Mouse (Mus musculus) liver, embryonic 16.5 days (tissue): ENCODE measurements around the gene Krt32. TPM values are rescaled to one million over a fixed set of nuclear protein-coding genes. Genes with fewer than 3 reads are reported as not detected.

ENCODE experiments used
- ATAC-seq: fragments of 200-750 bp; cut with Nextera tagmentation; 2 replicates; pipeline ENCODE4 v1.8.0; 2017; ENCODE audit warnings: low read depth, mild to moderate bottlenecking, moderate number of reproducible peaks, moderate library complexity
- H3K27ac ChIP-seq: fragments of 300-500 bp; sonication (generic); 2 replicates; pipeline ENCODE4 v1.5.1; 2014; ENCODE audit warnings: mild to moderate bottlenecking, low read length
- H3K27me3 ChIP-seq: fragments of 300-500 bp; sonication (generic); 2 replicates; pipeline ENCODE4 v1.6.1; 2014; ENCODE audit warnings: low read depth, low read length, mixed read lengths; ENCODE audit not compliant: control insufficient read depth, insufficient read depth
- H3K36me3 ChIP-seq: fragments of 300-500 bp; sonication (generic); 2 replicates; pipeline ENCODE4 v1.6.1; 2014; ENCODE audit warnings: mild to moderate bottlenecking; ENCODE audit not compliant: control insufficient read depth, insufficient read depth
- H3K4me1 ChIP-seq: fragments of 300-500 bp; sonication (generic); 2 replicates; pipeline ENCODE4 v1.6.1; 2014; ENCODE audit warnings: low read depth, low read length, mixed read lengths; ENCODE audit not compliant: control insufficient read depth
- H3K4me2 ChIP-seq: fragments of 300-500 bp; sonication (generic); 2 replicates; pipeline ENCODE4 v1.6.1; 2014; ENCODE audit warnings: low read depth, low read length, mixed read lengths
- H3K4me3 ChIP-seq: fragments of 300-500 bp; sonication (generic); 2 replicates; pipeline ENCODE4 v1.5.1; 2014; ENCODE audit warnings: low read depth, mild to moderate bottlenecking, low read length
- H3K9ac ChIP-seq: fragments of 300-500 bp; sonication (generic); 2 replicates; pipeline ENCODE4 v1.6.1; 2014; ENCODE audit warnings: low read depth, low read length
- H3K9me3 ChIP-seq: fragments of 300-500 bp; sonication (generic); replicated peaks from 2 replicates; pipeline ENCODE4 v1.6.1; 2016; ENCODE audit warnings: low read length; ENCODE audit not compliant: control insufficient read depth
- WGBS: fragments of 180-500 bp; shearing (Covaris S2); extraction: QIAGEN DNeasy Blood & Tissue Kit; methylation state at CpG from one replicate; pipeline ENCODE4 v1.1.7; 2014; ENCODE audit not compliant: insufficient replicate concordance; 5-methylcytosine and 5-hydroxymethylcytosine counted together
- polyA plus RNA-seq: library from polyadenylated mRNA; unstranded; fragments of >200 nt; fragmentation: Nextera tagmentation; extraction: Ambion mirVana; gene quantifications from 2 replicates; pipeline ENCODE4 v1.2.1, GENCODE M21; 2015

The Krt32 gene
- not detected in 2 replicates for polyA plus RNA-seq

GRCm38 (mm10) chr11:100087861-100088260 is at the start of gene Krt32:
Gene Krt32 (minus strand): TSS chr11:100088226.
- no peak for ATAC-seq
- Histone ChIP-seq H3K4me3 (no peak within 1 kb of the TSS), H3K27ac (no peak within 1 kb of the TSS), H3K9ac (no peak within 1 kb of the TSS), H3K36me3 (no peaks in the 10 kb centered on the region), H3K4me2 (no peak within 1 kb of the TSS), H3K27me3 (no peaks in the 10 kb centered on the region), H3K9me3 (no peaks in the 10 kb centered on the region), H3K4me1 (no peaks in the 10 kb centered on the region)
- 76% methylated on average over 10 of the region's 10 CpGs for WGBS

- H3K27me3 ChIP-seq = no peaks in the 10 kb centered on the region
- H3K4me1 ChIP-seq = no peaks in the 10 kb centered on the region
- no peak overlapping the region for H3K4me3 ChIP-seq
- no peak overlapping the region for H3K4me2 ChIP-seq
- H3K9ac ChIP-seq = no peak overlapping the region
- no peak overlapping the region for H3K27ac ChIP-seq
- no peaks in the 10 kb centered on the region for H3K9me3 ChIP-seq
- no peak for ATAC-seq
- no peaks in the 10 kb centered on the region for H3K36me3 ChIP-seq
- 49% methylated on average over 5 of the region's 5 CpGs for whole genome bisulfite sequencing
Observed at GRCm38 (mm10) chr11:100137693-100138092, 49.7 kb upstream of the Krt32 start.

GRCm38 (mm10) chr11:100136559-100136958 is 48.5 kb upstream of the Krt32 start:
- no peaks in the 10 kb centered on the region for H3K27me3 ChIP-seq
- 19% methylated on average over 5 of the region's 5 CpGs for WGBS
- no peaks in the 10 kb centered on the region for H3K36me3 ChIP-seq
- ATAC-seq = no peak
- H3K9me3 ChIP-seq = no peaks in the 10 kb centered on the region
- H3K4me1 ChIP-seq = no peaks in the 10 kb centered on the region
- H3K4me2 ChIP-seq = no peak overlapping the region
- H3K4me3 ChIP-seq = no peak overlapping the region
- H3K9ac ChIP-seq = no peak overlapping the region
- no peak overlapping the region for H3K27ac ChIP-seq

- H3K27me3 ChIP-seq = no peaks in the 10 kb centered on the region
- 35% methylated on average over 7 of the region's 7 CpGs for WGBS
- no peaks in the 10 kb centered on the region for H3K36me3 ChIP-seq
- no peaks in the 10 kb centered on the region for H3K9me3 ChIP-seq
- H3K4me1 ChIP-seq = no peaks in the 10 kb centered on the region
- no peak within 1 kb of the TSS for H3K4me3 ChIP-seq
- no peak within 1 kb of the TSS for H3K4me2 ChIP-seq
- ATAC-seq = no peak
- no peak within 1 kb of the TSS for H3K27ac ChIP-seq
- no peak within 1 kb of the TSS for H3K9ac ChIP-seq
Observed at GRCm38 (mm10) chr11:100135731-100136130, 47.7 kb upstream of the Krt32 start, which contains the start of gene Krt15. Gene Krt15 (minus strand): TSS chr11:100135928.

GRCm38 (mm10) chr11:100124901-100125300 is 36.9 kb upstream of the Krt32 start:
- 56% methylated on average over 7 of the region's 7 CpGs for WGBS
- H3K4me3 ChIP-seq = no peak overlapping the region
- H3K4me1 ChIP-seq = no peaks in the 10 kb centered on the region
- no peaks in the 10 kb centered on the region for H3K36me3 ChIP-seq
- H3K9ac ChIP-seq = no peak overlapping the region
- H3K4me2 ChIP-seq = no peak overlapping the region
- no peaks in the 10 kb centered on the region for H3K27me3 ChIP-seq
- no peak for ATAC-seq
- no peaks in the 10 kb centered on the region for H3K9me3 ChIP-seq
- no peak overlapping the region for H3K27ac ChIP-seq

- no peak for ATAC-seq
- Histone ChIP-seq H3K27ac (no peak within 1 kb of the TSS), H3K9me3 (no peaks in the 10 kb centered on the region), H3K4me2 (no peak within 1 kb of the TSS), H3K4me1 (no peaks in the 10 kb centered on the region), H3K27me3 (no peaks in the 10 kb centered on the region), H3K9ac (no peak within 1 kb of the TSS), H3K36me3 (no peaks in the 10 kb centered on the region), H3K4me3 (no peak within 1 kb of the TSS)
- 39% methylated on average over 3 of the region's 3 CpGs for WGBS
Observed at GRCm38 (mm10) chr11:100121466-100121865, 33.4 kb upstream of the Krt32 start, which contains the start of gene Krt13. Gene Krt13 (minus strand): TSS chr11:100121566.

GRCm38 (mm10) chr11:100120331-100120730 is 32.3 kb upstream of the Krt32 start:
- no peak for ATAC-seq
- H3K4me1 ChIP-seq = no peaks in the 10 kb centered on the region
- H3K27me3 ChIP-seq = no peaks in the 10 kb centered on the region
- no peak overlapping the region for H3K9ac ChIP-seq
- H3K4me2 ChIP-seq = no peak overlapping the region
- no peaks in the 10 kb centered on the region for H3K36me3 ChIP-seq
- no peaks in the 10 kb centered on the region for H3K9me3 ChIP-seq
- H3K4me3 ChIP-seq = no peak overlapping the region
- no peak overlapping the region for H3K27ac ChIP-seq
- WGBS = 76% methylated on average over 5 of the region's 5 CpGs

GRCm38 (mm10) chr11:100113742-100114029 is 25.7 kb upstream of the Krt32 start:
- ATAC-seq = no peak
- Histone ChIP-seq H3K36me3 (no peaks in the 10 kb centered on the region), H3K4me2 (no peak overlapping the region), H3K4me3 (no peak overlapping the region), H3K27me3 (no peaks in the 10 kb centered on the region), H3K9me3 (no peaks in the 10 kb centered on the region), H3K4me1 (no peaks in the 10 kb centered on the region), H3K9ac (no peak overlapping the region), H3K27ac (no peak overlapping the region)
- WGBS = 49% methylated on average over 2 of the region's 2 CpGs

- 60% methylated on average over 11 of the region's 11 CpGs for WGBS
- H3K36me3 ChIP-seq = no peaks in the 10 kb centered on the region
- H3K9ac ChIP-seq = no peak overlapping the region
- H3K27me3 ChIP-seq = no peaks in the 10 kb centered on the region
- H3K4me3 ChIP-seq = no peak overlapping the region
- no peak overlapping the region for H3K4me2 ChIP-seq
- no peaks in the 10 kb centered on the region for H3K4me1 ChIP-seq
- no peak overlapping the region for H3K27ac ChIP-seq
- ATAC-seq = no peak
- H3K9me3 ChIP-seq = no peaks in the 10 kb centered on the region
Observed at GRCm38 (mm10) chr11:100112935-100113741, 25.1 kb upstream of the Krt32 start.
